Mouse (Mus musculus) forebrain, embryonic 10.5 days (tissue): ENCODE data around the gene Aldh1l1. TPM values are rescaled to one million over a fixed set of nuclear protein-coding genes. Genes with fewer than 3 reads are reported as not detected.

Source experiments
- DNase-seq: peaks from one replicate; pipeline ENCODE4 v3.0.0-alpha.2; 2017; ENCODE audit warnings: low spot score; ENCODE audit errors: extremely low spot score
- H3K27ac ChIP-seq: fragments of 300-500 bp; sonication (generic); 2 replicates; pipeline ENCODE4 v1.5.1; 2016; ENCODE audit warnings: mild to moderate bottlenecking
- H3K27me3 ChIP-seq: fragments of 300-500 bp; sonication (generic); 2 replicates; pipeline ENCODE4 v1.6.1; 2016; ENCODE audit warnings: mild to moderate bottlenecking; ENCODE audit not compliant: poor library complexity, severe bottlenecking
- H3K36me3 ChIP-seq: fragments of 300-500 bp; sonication (generic); replicated peaks from 2 replicates; pipeline ENCODE4 v1.6.1; 2016; ENCODE audit warnings: mild to moderate bottlenecking, moderate library complexity
- H3K4me1 ChIP-seq: fragments of 300-500 bp; sonication (generic); 2 replicates; pipeline ENCODE4 v1.6.1; 2016
- H3K4me3 ChIP-seq: fragments of 300-500 bp; sonication (generic); 2 replicates; pipeline ENCODE4 v1.5.1; 2016; ENCODE audit warnings: mild to moderate bottlenecking, moderate library complexity
- H3K9me3 ChIP-seq: fragments of 300-500 bp; sonication (generic); 2 replicates; pipeline ENCODE4 v1.6.1; 2016; ENCODE audit warnings: mild to moderate bottlenecking, moderate library complexity
- WGBS: fragments of 180-500 bp; shearing (Covaris S2); methylation state at CpG from one replicate; pipeline ENCODE4 v1.1.7; 2016; 5-methylcytosine and 5-hydroxymethylcytosine counted together
- polyA plus RNA-seq: library from polyadenylated mRNA; unstranded; fragments of >200 nt; fragmentation: Nextera tagmentation; extraction: Ambion mirVana; gene quantifications from 2 replicates; pipeline ENCODE4 v1.2.1, GENCODE M21; 2016

Gene Aldh1l1
- polyA plus RNA-seq, 1 experiment from 2014 or later: 1.7 TPM

DNA sequence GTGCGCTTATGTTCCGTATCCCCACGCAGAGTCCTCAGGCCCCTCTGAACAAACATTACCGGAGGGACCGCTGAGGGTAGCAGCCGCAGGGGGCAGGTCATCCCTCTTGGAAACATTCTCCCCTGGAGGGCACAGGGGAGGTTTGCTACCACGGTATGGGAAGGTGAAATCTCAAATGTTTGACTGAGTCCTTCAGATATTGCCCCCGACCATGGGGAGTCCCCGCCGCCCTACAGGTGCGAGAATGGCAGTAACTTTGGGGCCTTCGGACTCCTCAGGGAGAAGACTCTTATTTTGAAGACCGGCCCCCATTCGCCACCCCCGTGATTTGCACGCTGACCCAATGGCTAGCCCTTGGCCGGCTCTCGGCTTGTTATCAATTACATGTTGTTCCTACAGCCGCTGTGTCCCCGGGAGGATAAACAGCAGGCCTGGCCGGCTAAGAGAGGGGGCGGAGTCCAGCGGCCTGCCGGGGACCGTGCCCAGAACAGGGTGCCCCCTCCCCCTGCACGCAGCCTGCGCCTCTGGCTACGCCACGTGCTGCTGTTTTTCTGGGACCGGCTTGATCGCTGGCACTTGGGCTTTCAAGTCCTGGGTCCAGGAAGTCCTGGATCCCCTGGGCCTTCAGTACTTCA, 22.9 kb upstream of the Aldh1l1 start:
- WGBS: under 1% methylated on average over 31 of the region's 31 CpGs
- H3K36me3 ChIP-seq: no peaks in the 10 kb centered on the region
- no peaks in the 10 kb centered on the region for H3K9me3 ChIP-seq
- peaks cover 35% of the 10 kb centered on the region for H3K4me1 ChIP-seq
- H3K4me3 ChIP-seq: peak overlapping the region; percentile 75
- peaks cover 65% of the 10 kb centered on the region for H3K27me3 ChIP-seq
- peak; percentile 76 for DNase-seq
- peak overlapping the region; percentile 85; the same call in 1 of the 2 replicates for H3K27ac ChIP-seq

GRCm38 (mm10) chr6:90463890-90464421, 22.3 kb upstream of the Aldh1l1 start:
- Histone ChIP-seq H3K4me1 (peaks cover 35% of the 10 kb centered on the region), H3K4me3 (peak overlapping the region; percentile 75), H3K36me3 (no peaks in the 10 kb centered on the region), H3K27ac (peak overlapping the region; percentile 85; the same call in 1 of the 2 replicates), H3K9me3 (no peaks in the 10 kb centered on the region), H3K27me3 (peaks cover 65% of the 10 kb centered on the region)
- 28% methylated on average over 7 of the region's 7 CpGs for WGBS
- no peak for DNase-seq

DNA sequence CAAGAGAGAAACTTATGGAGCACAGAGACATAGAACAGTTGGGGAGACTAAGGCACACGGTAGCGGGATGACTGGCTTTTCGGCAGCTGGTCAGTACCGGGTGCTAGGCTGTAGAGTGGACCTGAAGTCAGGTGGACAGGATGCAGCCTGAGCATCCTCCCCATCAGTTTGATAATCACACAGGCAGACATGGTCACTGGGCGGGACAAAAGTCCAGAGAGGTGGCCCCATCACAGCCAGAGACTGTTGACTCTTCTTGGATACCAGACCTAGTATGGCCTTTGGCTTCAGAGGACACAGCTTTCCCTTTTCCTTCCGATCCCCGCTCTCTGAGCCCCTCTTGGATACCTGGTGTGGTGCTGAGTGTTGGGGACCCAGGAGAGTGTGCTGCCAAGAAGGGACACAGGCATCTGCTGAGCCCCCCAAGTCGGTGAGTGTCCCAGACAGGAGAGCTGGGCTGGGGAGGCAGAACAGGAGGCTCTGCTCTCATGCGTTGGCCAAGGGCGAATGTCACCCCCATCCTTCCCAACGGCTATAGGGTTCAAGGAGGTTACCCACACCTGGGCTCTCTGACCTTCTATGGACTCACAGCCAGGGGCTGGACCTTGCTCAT, 21.1 kb upstream of the Aldh1l1 start:
- no peak overlapping the region for H3K4me3 ChIP-seq
- peaks cover 53% of the 10 kb centered on the region for H3K27me3 ChIP-seq
- WGBS: 94% methylated on average over 11 of the region's 11 CpGs
- no peak overlapping the region for H3K27ac ChIP-seq
- no peak for DNase-seq
- H3K36me3 ChIP-seq: 0 out of 2 replicates have a peak, but pooled peaks cover 4% of the 10 kb centered on the region
- peaks cover 35% of the 10 kb centered on the region for H3K4me1 ChIP-seq
- no peaks in the 10 kb centered on the region for H3K9me3 ChIP-seq

- no peak overlapping the region for H3K4me3 ChIP-seq
- WGBS: 89% methylated on average over 10 of the region's 10 CpGs
- H3K27me3 ChIP-seq: peaks cover 44% of the 10 kb centered on the region
- 0 out of 2 replicates have a peak, but pooled peaks cover 6% of the 10 kb centered on the region for H3K36me3 ChIP-seq
- no peak overlapping the region for H3K27ac ChIP-seq
- H3K9me3 ChIP-seq: no peaks in the 10 kb centered on the region
- no peak for DNase-seq
- peaks cover 38% of the 10 kb centered on the region for H3K4me1 ChIP-seq
These were observed 20.1 kb upstream of the Aldh1l1 start for GRCm38 (mm10) chr6:90466079-90466478.

DNA sequence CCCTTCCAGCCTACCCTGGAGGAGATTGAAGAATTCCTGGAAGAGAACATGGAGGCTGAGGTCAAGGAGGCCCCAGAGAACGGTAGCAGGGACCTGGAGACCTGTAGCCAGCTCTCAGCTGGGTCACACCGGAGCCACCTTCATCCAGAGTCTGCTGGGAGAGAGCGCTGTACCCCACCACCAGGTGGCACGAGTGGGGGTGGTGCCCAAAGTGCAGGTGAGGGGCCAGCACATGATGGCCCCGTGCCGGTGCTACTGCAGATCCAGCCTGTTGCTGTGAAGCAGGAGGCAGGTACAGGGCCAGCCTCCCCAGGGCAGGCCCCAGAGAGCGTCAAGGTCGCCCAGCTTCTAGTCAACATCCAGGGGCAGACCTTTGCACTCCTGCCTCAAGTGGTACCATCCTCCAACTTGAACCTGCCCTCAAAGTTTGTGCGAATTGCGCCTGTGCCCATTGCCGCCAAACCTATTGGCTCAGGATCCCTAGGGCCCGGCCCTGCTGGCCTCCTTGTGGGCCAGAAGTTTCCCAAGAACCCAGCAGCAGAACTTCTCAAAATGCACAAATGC, 19.3 kb upstream of the Aldh1l1 start:
- no peak overlapping the region for H3K27ac ChIP-seq
- H3K9me3 ChIP-seq: no peaks in the 10 kb centered on the region
- no peak for DNase-seq
- 92% methylated on average over 12 of the region's 12 CpGs for WGBS
- H3K27me3 ChIP-seq: peaks cover 35% of the 10 kb centered on the region
- H3K4me1 ChIP-seq: peaks cover 35% of the 10 kb centered on the region
- H3K36me3 ChIP-seq: 0 out of 2 replicates have a peak, but pooled peaks cover 6% of the 10 kb centered on the region
- no peak overlapping the region for H3K4me3 ChIP-seq

DNA sequence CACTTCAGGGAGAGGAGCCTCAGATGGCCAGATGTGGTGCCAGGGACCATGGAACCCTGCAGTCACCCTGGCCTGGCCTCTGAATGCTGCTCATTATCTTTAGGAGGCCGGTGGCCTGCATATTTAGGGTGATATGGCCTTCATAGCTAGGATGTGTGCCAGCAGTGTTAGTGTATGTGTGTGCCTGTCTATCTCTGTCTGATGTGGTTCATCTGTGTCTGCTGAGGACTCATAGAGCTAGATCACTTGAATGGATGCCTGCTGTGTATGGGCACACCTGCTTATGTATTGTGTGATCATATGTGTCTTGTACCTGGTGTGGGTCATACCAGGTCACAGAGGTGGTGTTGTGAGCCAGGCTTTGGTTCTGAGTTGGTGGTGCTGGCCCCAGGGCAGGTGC, 18.0 kb upstream of the Aldh1l1 start:
- WGBS: 71% methylated on average over 1 of the region's 1 CpGs
- Histone ChIP-seq H3K4me1 (peaks cover 22% of the 10 kb centered on the region), H3K36me3 (0 out of 2 replicates have a peak, but pooled peaks cover 6% of the 10 kb centered on the region), H3K27me3 (peaks cover 22% of the 10 kb centered on the region), H3K9me3 (no peaks in the 10 kb centered on the region), H3K27ac (no peak overlapping the region), H3K4me3 (no peak overlapping the region)
- no peak for DNase-seq

GRCm38 (mm10) chr6:90469041-90469440, 17.2 kb upstream of the Aldh1l1 start:
- peaks cover 14% of the 10 kb centered on the region for H3K27me3 ChIP-seq
- 0 out of 2 replicates have a peak, but pooled peaks cover 6% of the 10 kb centered on the region for H3K36me3 ChIP-seq
- H3K9me3 ChIP-seq: no peaks in the 10 kb centered on the region
- H3K4me3 ChIP-seq: no peak overlapping the region
- no peak overlapping the region for H3K27ac ChIP-seq
- WGBS: 91% methylated on average over 6 of the region's 6 CpGs
- no peak for DNase-seq
- H3K4me1 ChIP-seq: peaks cover 14% of the 10 kb centered on the region

GRCm38 (mm10) chr6:90470255-90470654, 16.0 kb upstream of the Aldh1l1 start:
- no peaks in the 10 kb centered on the region for H3K9me3 ChIP-seq
- DNase-seq: no peak
- peaks cover 10% of the 10 kb centered on the region for H3K4me1 ChIP-seq
- H3K27ac ChIP-seq: no peak overlapping the region
- WGBS: 88% methylated on average over 2 of the region's 2 CpGs
- H3K4me3 ChIP-seq: no peak overlapping the region
- peaks cover 3% of the 10 kb centered on the region; the same call in 1 of the 2 replicates for H3K27me3 ChIP-seq
- 0 out of 2 replicates have a peak, but pooled peaks cover 8% of the 10 kb centered on the region for H3K36me3 ChIP-seq

- Histone ChIP-seq H3K9me3 (no peaks in the 10 kb centered on the region), H3K4me1 (peaks cover 15% of the 10 kb centered on the region), H3K27ac (peak overlapping the region; percentile 58), H3K4me3 (no peak overlapping the region), H3K36me3 (0 out of 2 replicates have a peak, but pooled peaks cover 8% of the 10 kb centered on the region), H3K27me3 (no peaks in the 10 kb centered on the region)
- WGBS: 69% methylated on average over 12 of the region's 12 CpGs
- no peak for DNase-seq
These were observed 15.2 kb upstream of the Aldh1l1 start for GRCm38 (mm10) chr6:90470947-90471541.

GRCm38 (mm10) chr6:90472079-90472478, 14.1 kb upstream of the Aldh1l1 start:
- H3K4me1 ChIP-seq: peaks cover 18% of the 10 kb centered on the region
- H3K4me3 ChIP-seq: no peak overlapping the region
- no peaks in the 10 kb centered on the region for H3K9me3 ChIP-seq
- H3K36me3 ChIP-seq: 0 out of 2 replicates have a peak, but pooled peaks cover 8% of the 10 kb centered on the region
- H3K27me3 ChIP-seq: no peaks in the 10 kb centered on the region
- WGBS: 79% methylated on average over 4 of the region's 4 CpGs
- H3K27ac ChIP-seq: no peak overlapping the region
- no peak for DNase-seq

- Histone ChIP-seq H3K9me3 (no peaks in the 10 kb centered on the region), H3K36me3 (0 out of 2 replicates have a peak, but pooled peaks cover 8% of the 10 kb centered on the region), H3K27ac (no peak overlapping the region), H3K27me3 (no peaks in the 10 kb centered on the region), H3K4me1 (peaks cover 22% of the 10 kb centered on the region), H3K4me3 (no peak overlapping the region)
- WGBS: 94% methylated on average over 3 of the region's 3 CpGs
- no peak for DNase-seq
These were observed 13.5 kb upstream of the Aldh1l1 start for GRCm38 (mm10) chr6:90472697-90473096.

DNA sequence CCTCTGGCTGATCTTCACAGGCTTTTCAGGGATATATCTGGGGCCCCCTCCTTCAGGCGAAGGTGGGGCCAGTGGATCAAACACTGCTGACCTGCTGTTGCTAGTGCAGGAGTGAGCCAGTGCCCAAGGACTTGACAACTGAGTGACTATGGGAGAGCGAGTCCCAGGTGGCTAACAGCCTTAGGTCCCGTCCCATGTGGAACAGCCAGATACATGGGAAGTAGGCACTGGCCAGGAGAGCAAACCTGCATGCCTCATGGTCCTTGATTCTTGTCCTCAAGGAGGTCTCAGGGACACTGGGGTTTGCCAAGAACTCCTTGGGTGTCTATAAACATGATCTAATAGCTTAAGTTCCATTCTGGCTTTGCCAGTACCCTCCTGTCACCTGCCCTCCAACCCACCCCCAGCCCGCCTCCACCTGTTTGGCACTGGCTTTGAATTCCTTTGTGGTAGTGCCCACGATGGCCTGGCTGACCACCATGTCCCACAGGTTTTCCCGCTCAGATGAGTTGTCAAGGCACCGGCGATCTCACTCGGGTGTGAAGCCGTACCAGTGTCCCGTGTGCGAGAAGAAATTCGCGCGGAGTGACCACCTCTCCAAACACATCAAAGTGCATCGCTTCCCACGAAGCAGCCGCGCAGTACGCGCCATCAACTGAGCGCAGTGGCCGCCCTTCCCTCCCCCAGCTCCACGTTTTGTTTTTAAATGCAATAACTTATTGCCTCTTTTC, 12.4 kb upstream of the Aldh1l1 start:
- H3K4me1 ChIP-seq: peaks cover 22% of the 10 kb centered on the region
- no peak overlapping the region for H3K27ac ChIP-seq
- no peak overlapping the region for H3K4me3 ChIP-seq
- WGBS: 94% methylated on average over 24 of the region's 24 CpGs
- H3K36me3 ChIP-seq: 0 out of 2 replicates have a peak, but pooled peaks cover 8% of the 10 kb centered on the region
- H3K9me3 ChIP-seq: no peaks in the 10 kb centered on the region
- no peaks in the 10 kb centered on the region for H3K27me3 ChIP-seq
- DNase-seq: no peak
